Mouse (Mus musculus) neural tube, embryonic 10.5 days (tissue): ENCODE data around the gene Ccdc84.
"Not testable (repeated sequence)": the region's sequence is repeated elsewhere in the genome, so short reads cannot be mapped to it uniquely, and the experiment has no call there.

Experiments used
- DNase-seq: peaks from one replicate; pipeline ENCODE4 v3.0.0-alpha.2; 2017; ENCODE audit warnings: low spot score; ENCODE audit errors: extremely low spot score

Ccdc84 gene

GRCm38 (mm10) chr9:44418519-44419385 lies at the start of gene Ccdc84:
Gene Ccdc84 (minus strand): TSS chr9:44418569.
- no peak for DNase-seq

GRCm38 (mm10) chr9:44461950-44462349 lies 43.6 kb upstream of the Ccdc84 start:
- DNase-seq, result no peak

GRCm38 (mm10) chr9:44457035-44457742 lies 38.8 kb upstream of the Ccdc84 start:
- peak; percentile 80 for DNase-seq

GRCm38 (mm10) chr9:44454891-44455220 lies 36.5 kb upstream of the Ccdc84 start, which contains the start of gene Upk2:
Gene Upk2 (minus strand): TSS chr9:44454976.
- DNase-seq, result no peak

GRCm38 (mm10) chr9:44454132-44454890 lies 35.9 kb upstream of the Ccdc84 start:
- DNase-seq, result peak; percentile 89

GRCm38 (mm10) chr9:44450387-44450786 lies 32.0 kb upstream of the Ccdc84 start:
- no peak for DNase-seq

GRCm38 (mm10) chr9:44444402-44445025 lies 26.1 kb upstream of the Ccdc84 start:
- DNase-seq, result not testable (repeated sequence)

GRCm38 (mm10) chr9:44440961-44441360 lies 22.6 kb upstream of the Ccdc84 start, which contains the start of gene Foxr1:
Gene Foxr1 (minus strand): TSS chr9:44441136.
- no peak for DNase-seq

- no peak for DNase-seq
These were observed 17.4 kb upstream of the Ccdc84 start for GRCm38 (mm10) chr9:44435747-44436146.

- no peak for DNase-seq
These were observed 14.3 kb upstream of the Ccdc84 start for GRCm38 (mm10) chr9:44432577-44433185.

GRCm38 (mm10) chr9:44423576-44423975 lies 5.2 kb upstream of the Ccdc84 start:
- DNase-seq, result no peak

GRCm38 (mm10) chr9:44420280-44420898 lies 2.0 kb upstream of the Ccdc84 start:
- no peak for DNase-seq

GRCm38 (mm10) chr9:44419730-44420129 lies 1.4 kb upstream of the Ccdc84 start:
- not testable (repeated sequence) for DNase-seq

GRCm38 (mm10) chr9:44417892-44418363 lies 441 bp downstream of the Ccdc84 start:
- DNase-seq, result peak; percentile 95

GRCm38 (mm10) chr9:44417156-44417891 lies 1.0 kb downstream of the Ccdc84 start:
- DNase-seq, result no peak

- no peak for DNase-seq
These were observed 5.6 kb downstream of the Ccdc84 start for GRCm38 (mm10) chr9:44412781-44413180.

- DNase-seq, result no peak
These were observed 6.1 kb downstream of the Ccdc84 start for GRCm38 (mm10) chr9:44412306-44412705.

- no peak for DNase-seq
These were observed 6.7 kb downstream of the Ccdc84 start for GRCm38 (mm10) chr9:44411601-44412130.

GRCm38 (mm10) chr9:44410647-44411336 lies 7.6 kb downstream of the Ccdc84 start:
- no peak for DNase-seq
